Mouse (Mus musculus) T-cell, adult 2 months (primary cell): Measurements from ENCODE around the gene Ppat.

Experiments used
- DNase-seq: peaks from one replicate; pipeline ENCODE4 v3.0.0; 2022; ENCODE audit warnings: low spot score

Gene Ppat

DNA sequence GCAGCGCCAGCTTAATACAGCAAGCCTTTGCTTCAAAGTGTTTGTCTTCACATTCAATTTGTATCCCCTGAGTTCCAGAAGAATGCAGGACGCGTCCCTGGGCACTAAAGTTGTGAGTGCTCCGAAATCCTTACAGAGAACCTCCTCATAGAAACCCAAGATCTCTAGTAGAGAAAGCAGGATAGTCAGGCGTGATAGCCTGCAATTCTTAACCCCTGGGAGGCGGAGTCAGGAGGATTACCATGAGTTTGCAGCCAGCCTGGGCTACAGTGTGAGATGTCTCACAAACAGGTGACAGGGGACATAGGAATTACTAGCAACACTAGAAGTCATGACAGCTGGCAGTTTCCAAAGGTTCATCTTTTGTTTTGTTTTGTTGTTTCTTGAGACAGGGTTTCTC, 81.8 kb downstream of the Ppat start:
- no peak for DNase-seq

- DNase-seq = peak; percentile 26
Measured at GRCm38 (mm10) chr5:76868693-76869286, 82.6 kb downstream of the Ppat start.

DNA sequence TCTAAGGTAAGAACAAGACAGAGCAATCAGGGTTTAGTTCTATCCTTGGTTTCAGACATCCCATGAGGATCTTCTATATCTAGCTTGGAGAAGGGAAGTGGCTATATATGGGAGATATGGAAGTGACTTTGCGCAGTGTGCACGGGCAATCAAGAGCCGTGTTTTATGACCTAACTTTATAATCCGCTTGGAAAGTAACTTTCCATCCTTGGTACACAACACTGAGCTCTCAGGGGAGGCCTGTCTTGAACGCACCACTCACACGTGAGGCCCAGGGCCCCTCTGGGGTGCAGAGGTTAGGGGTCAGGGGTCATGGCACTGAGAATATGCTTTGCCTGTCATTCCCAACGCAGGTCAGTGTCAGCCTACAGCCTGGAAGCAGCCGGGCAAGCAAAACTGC, 84.6 kb downstream of the Ppat start:
- no peak for DNase-seq
